Mouse (Mus musculus): ENCODE measurements around the gene Acoxl. TPM values are rescaled to one million over a fixed set of nuclear protein-coding genes. Genes with fewer than 3 reads are reported as not detected.

The Acoxl gene
- polyA plus RNA-seq, 1 experiment from 2014 or later: 0.14 TPM

GRCm38 (mm10) chr2:128020908-128021193 is 182.2 kb downstream of the Acoxl start:
- ATAC-seq (replicated peaks): no peak
- no peak overlapping the region for H3K4me3 ChIP-seq
- H3K4me2 ChIP-seq (replicated peaks): no peak overlapping the region
- H3K36me3 ChIP-seq: no peaks in the 10 kb centered on the region
- H3K27ac ChIP-seq (replicated peaks): no peak overlapping the region
- no peaks in the 10 kb centered on the region for H3K9me3 ChIP-seq
- no peaks in the 10 kb centered on the region for H3K27me3 ChIP-seq
- H3K4me1 ChIP-seq: peaks cover 4% of the 10 kb centered on the region; the same call in 1 of the 2 replicates
- no peak overlapping the region for H3K9ac ChIP-seq (replicated peaks)

GRCm38 (mm10) chr2:128023855-128024254 is 185.2 kb downstream of the Acoxl start:
- Histone ChIP-seq H3K36me3 (no peaks in the 10 kb centered on the region), H3K4me3 (no peak overlapping the region), H3K9me3 (no peaks in the 10 kb centered on the region), H3K9ac (replicated peaks) (no peak overlapping the region), H3K27me3 (no peaks in the 10 kb centered on the region), H3K4me2 (replicated peaks) (no peak overlapping the region), H3K4me1 (peaks cover 4% of the 10 kb centered on the region; the same call in 1 of the 2 replicates), H3K27ac (replicated peaks) (no peak overlapping the region)
- WGBS: 88% methylated on average over 2 of the region's 2 CpGs
- no peak for ATAC-seq (replicated peaks)

- H3K9ac ChIP-seq (replicated peaks): no peak overlapping the region
- H3K4me2 ChIP-seq (replicated peaks): no peak overlapping the region
- H3K4me3 ChIP-seq: no peak overlapping the region
- no peaks in the 10 kb centered on the region for H3K9me3 ChIP-seq
- 83% methylated on average over 12 of the region's 12 CpGs for WGBS
- ATAC-seq (replicated peaks): no peak
- no peak overlapping the region for H3K27ac ChIP-seq (replicated peaks)
- no peaks in the 10 kb centered on the region for H3K27me3 ChIP-seq
- H3K4me1 ChIP-seq: no peaks in the 10 kb centered on the region
- no peaks in the 10 kb centered on the region for H3K36me3 ChIP-seq
These were observed 189.0 kb downstream of the Acoxl start for GRCm38 (mm10) chr2:128027696-128028095.

- H3K27me3 ChIP-seq: no peaks in the 10 kb centered on the region
- H3K4me3 ChIP-seq: no peak overlapping the region
- H3K9me3 ChIP-seq: no peaks in the 10 kb centered on the region
- no peaks in the 10 kb centered on the region for H3K4me1 ChIP-seq
- H3K4me2 ChIP-seq (replicated peaks): no peak overlapping the region
- H3K27ac ChIP-seq (replicated peaks): no peak overlapping the region
- 81% methylated on average over 2 of the region's 2 CpGs for whole genome bisulfite sequencing
- no peaks in the 10 kb centered on the region for H3K36me3 ChIP-seq
- ATAC-seq (replicated peaks): no peak
- H3K9ac ChIP-seq (replicated peaks): no peak overlapping the region
These were observed 191.3 kb downstream of the Acoxl start for GRCm38 (mm10) chr2:128029968-128030367.

- no peaks in the 10 kb centered on the region for H3K36me3 ChIP-seq
- no peaks in the 10 kb centered on the region for H3K4me1 ChIP-seq
- no peak overlapping the region for H3K4me3 ChIP-seq
- H3K27ac ChIP-seq (replicated peaks): no peak overlapping the region
- H3K9ac ChIP-seq (replicated peaks): no peak overlapping the region
- H3K9me3 ChIP-seq: no peaks in the 10 kb centered on the region
- ATAC-seq (replicated peaks): no peak
- H3K27me3 ChIP-seq: no peaks in the 10 kb centered on the region
- no peak overlapping the region for H3K4me2 ChIP-seq (replicated peaks)
- WGBS: 30% methylated on average over 4 of the region's 4 CpGs
These were observed 193.4 kb downstream of the Acoxl start for GRCm38 (mm10) chr2:128032111-128032510.

- ATAC-seq (replicated peaks): no peak
- H3K36me3 ChIP-seq: no peaks in the 10 kb centered on the region
These were observed 194.8 kb downstream of the Acoxl start for GRCm38 (mm10) chr2:128033503-128033902.

GRCm38 (mm10) chr2:128034066-128034665 is 195.5 kb downstream of the Acoxl start:
- H3K36me3 ChIP-seq: no peaks in the 10 kb centered on the region
- H3K4me1 ChIP-seq: no peaks in the 10 kb centered on the region
- ATAC-seq (replicated peaks): no peak
- H3K27ac ChIP-seq (replicated peaks): no peak overlapping the region
- H3K9ac ChIP-seq (replicated peaks): no peak overlapping the region
- H3K4me3 ChIP-seq: no peak overlapping the region
- peaks cover 3% of the 10 kb centered on the region; the same call in 1 of the 2 replicates for H3K9me3 ChIP-seq
- H3K27me3 ChIP-seq: no peaks in the 10 kb centered on the region
- 95% methylated on average over 9 of the region's 9 CpGs for WGBS
- H3K4me2 ChIP-seq (replicated peaks): no peak overlapping the region

More at GRCm38 (mm10) chr2:128033503-128033902, 194.8 kb downstream of the Acoxl start:
- no peak overlapping the region for H3K4me2 ChIP-seq (replicated peaks)
- H3K4me3 ChIP-seq: no peak overlapping the region
- H3K9ac ChIP-seq (replicated peaks): no peak overlapping the region
- WGBS: 67% methylated on average over 3 of the region's 3 CpGs
- no peaks in the 10 kb centered on the region for H3K4me1 ChIP-seq
- H3K9me3 ChIP-seq: no peaks in the 10 kb centered on the region
- no peak overlapping the region for H3K27ac ChIP-seq (replicated peaks)
- H3K27me3 ChIP-seq: no peaks in the 10 kb centered on the region

GRCm38 (mm10) chr2:128038259-128038890 is 199.7 kb downstream of the Acoxl start:
- Histone ChIP-seq H3K36me3 (no peaks in the 10 kb centered on the region), H3K27ac (replicated peaks) (no peak overlapping the region), H3K9ac (replicated peaks) (no peak overlapping the region), H3K27me3 (no peaks in the 10 kb centered on the region), H3K4me3 (no peak overlapping the region), H3K4me1 (no peaks in the 10 kb centered on the region), H3K9me3 (peaks cover 3% of the 10 kb centered on the region; the same call in 1 of the 2 replicates), H3K4me2 (replicated peaks) (no peak overlapping the region)
- 84% methylated on average over 5 of the region's 5 CpGs for WGBS
- no peak for ATAC-seq (replicated peaks)

GRCm38 (mm10) chr2:128041066-128041750 is 202.5 kb downstream of the Acoxl start:
- Histone ChIP-seq H3K27me3 (no peaks in the 10 kb centered on the region), H3K27ac (replicated peaks) (no peak overlapping the region), H3K4me2 (replicated peaks) (no peak overlapping the region), H3K9me3 (peaks cover 3% of the 10 kb centered on the region; the same call in 1 of the 2 replicates), H3K9ac (replicated peaks) (no peak overlapping the region), H3K4me3 (no peak overlapping the region), H3K36me3 (no peaks in the 10 kb centered on the region), H3K4me1 (no peaks in the 10 kb centered on the region)
- no peak for ATAC-seq (replicated peaks)
- 87% methylated on average over 12 of the region's 12 CpGs for WGBS

GRCm38 (mm10) chr2:128046454-128046853 is 207.8 kb downstream of the Acoxl start:
- H3K4me2 ChIP-seq (replicated peaks): no peak overlapping the region
- no peaks in the 10 kb centered on the region for H3K9me3 ChIP-seq
- H3K27ac ChIP-seq (replicated peaks): no peak overlapping the region
- no peaks in the 10 kb centered on the region for H3K36me3 ChIP-seq
- ATAC-seq (replicated peaks): no peak
- 62% methylated on average over 4 of the region's 4 CpGs for WGBS
- no peak overlapping the region for H3K9ac ChIP-seq (replicated peaks)
- H3K4me1 ChIP-seq: 0 out of 2 replicates have a peak, but pooled peaks cover 4% of the 10 kb centered on the region
- no peaks in the 10 kb centered on the region for H3K27me3 ChIP-seq
- no peak overlapping the region for H3K4me3 ChIP-seq

- Histone ChIP-seq H3K4me3 (no peak overlapping the region), H3K4me2 (replicated peaks) (no peak overlapping the region), H3K4me1 (no peaks in the 10 kb centered on the region), H3K27me3 (no peaks in the 10 kb centered on the region), H3K9me3 (no peaks in the 10 kb centered on the region), H3K27ac (replicated peaks) (no peak overlapping the region), H3K36me3 (no peaks in the 10 kb centered on the region), H3K9ac (replicated peaks) (no peak overlapping the region)
- WGBS: 80% methylated on average over 4 of the region's 4 CpGs
- no peak for ATAC-seq (replicated peaks)
These were observed 216.2 kb downstream of the Acoxl start for GRCm38 (mm10) chr2:128054905-128055304.

- no peaks in the 10 kb centered on the region for H3K27me3 ChIP-seq
- ATAC-seq (replicated peaks): no peak
- H3K4me1 ChIP-seq: no peaks in the 10 kb centered on the region
- H3K9me3 ChIP-seq: no peaks in the 10 kb centered on the region
- H3K36me3 ChIP-seq: no peaks in the 10 kb centered on the region
- WGBS: 93% methylated on average over 5 of the region's 5 CpGs
- no peak overlapping the region for H3K9ac ChIP-seq (replicated peaks)
- no peak overlapping the region for H3K27ac ChIP-seq (replicated peaks)
- H3K4me3 ChIP-seq: no peak overlapping the region
- H3K4me2 ChIP-seq (replicated peaks): no peak overlapping the region
These were observed 219.2 kb downstream of the Acoxl start for GRCm38 (mm10) chr2:128057872-128058271.

All from forebrain, embryonic 15.5 days (tissue).